Mouse (Mus musculus) spleen, adult 2 months (tissue): ENCODE data around the gene Zbtb24.

Experiments
- CTCF ChIP-seq: fragments of 200-500 bp; IDR thresholded peaks from 2 replicates; pipeline ENCODE4 v1.5.1; 2011; ENCODE audit warnings: mild to moderate bottlenecking, inconsistent platforms; ENCODE audit not compliant: insufficient read depth, insufficient read length, insufficient replicate concordance; ENCODE audit errors: extremely low read depth
- POLR2A ChIP-seq: fragments of 200-500 bp; IDR thresholded peaks from 2 replicates; pipeline ENCODE4 v1.6.1; 2011; ENCODE audit warnings: low read depth, low read length, inconsistent platforms

DNA sequence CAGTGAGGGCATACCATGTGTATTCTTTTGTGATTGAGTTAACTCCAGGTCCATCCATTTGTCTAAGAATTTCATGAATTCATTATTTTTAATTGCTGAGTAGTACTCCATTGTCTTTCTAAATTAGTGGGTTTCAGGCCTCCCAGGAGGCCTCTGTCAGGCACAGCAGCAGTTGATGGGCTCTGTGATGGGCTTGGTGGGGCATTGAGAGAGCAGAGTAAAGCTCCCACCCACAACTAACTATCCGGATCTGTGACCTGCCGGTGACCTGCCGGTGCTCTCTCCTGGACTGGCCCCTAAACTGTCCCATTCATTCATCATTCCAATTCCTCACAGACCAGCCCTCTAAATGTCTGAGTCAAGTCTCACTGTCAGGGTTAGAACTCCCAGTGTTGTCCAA, 49.1 kb upstream of the Zbtb24 start:
- TF ChIP-seq CTCF = no peak
- TF ChIP-seq POLR2A = no peak
